Mouse (Mus musculus): ENCODE data around the gene Smchd1.

GRCm38 (mm10) chr17:71506832-71507231, 31.7 kb upstream of the Smchd1 start:
- no peak for TF ChIP-seq CTCF (IDR thresholded peaks at IDR 0.05)
- TF ChIP-seq EP300 (IDR thresholded peaks at IDR 0.05): no peak
